Mouse (Mus musculus) G1E (cell line): ENCODE data around the gene Gja6. TPM values are rescaled to one million over a fixed set of nuclear protein-coding genes. Genes with fewer than 3 reads are reported as not detected.

Source experiments
- ATAC-seq: 2 replicates; pipeline ENCODE4 v1.8.0; 2016; ENCODE audit warnings: mild to moderate bottlenecking; ENCODE audit not compliant: insufficient number of reproducible peaks, poor library complexity, low FRiP score, severe bottlenecking; ENCODE audit errors: extremely low read depth
- DNase-seq: peaks from one replicate; pipeline ENCODE4 v3.0.0; 2012; ENCODE audit warnings: low spot score
- H3K27me3 ChIP-seq: 2 replicates; pipeline ENCODE4 v1.6.1; 2012; ENCODE audit warnings: mild to moderate bottlenecking, low read length, inconsistent platforms; ENCODE audit not compliant: insufficient read depth
- H3K36me3 ChIP-seq: replicated peaks from 2 replicates; pipeline ENCODE3; 2012; ENCODE audit warnings: mild to moderate bottlenecking, inconsistent platforms
- H3K4me1 ChIP-seq: 2 replicates; pipeline ENCODE4 v1.6.1; 2012; ENCODE audit warnings: low read depth, low read length, inconsistent platforms, mixed read lengths; ENCODE audit not compliant: insufficient read depth
- H3K4me3 ChIP-seq: 2 replicates; pipeline ENCODE4 v1.5.1; 2012; ENCODE audit warnings: low read depth, mild to moderate bottlenecking, inconsistent platforms, low read length, moderate library complexity, mixed read lengths
- H3K9me3 ChIP-seq: replicated peaks from 2 replicates; pipeline ENCODE4 v1.6.1; 2012; ENCODE audit warnings: inconsistent platforms
- CTCF ChIP-seq: IDR thresholded peaks from 2 replicates; pipeline ENCODE4 v1.5.1; 2012; ENCODE audit warnings: low read depth, low read length, inconsistent platforms, mixed read lengths
- GATA1 ChIP-seq: IDR thresholded peaks from 2 replicates; pipeline ENCODE4 v1.6.1; 2012; ENCODE audit warnings: borderline replicate concordance, low read length, inconsistent platforms, mixed read lengths
- GATA2 ChIP-seq: IDR thresholded peaks from 2 replicates; pipeline ENCODE4 v1.6.1; 2012; ENCODE audit warnings: low read depth, low read length, inconsistent platforms, borderline replicate concordance
- POLR2AphosphoS5 ChIP-seq: IDR thresholded peaks from 2 replicates; pipeline ENCODE4 v1.6.1; 2012; ENCODE audit warnings: low read depth, low read length, inconsistent platforms; ENCODE audit not compliant: insufficient replicate concordance
- TAL1 ChIP-seq: conservative IDR thresholded peaks from 2 replicates; pipeline ENCODE4 v1.6.1; 2012; ENCODE audit warnings: low read depth, low read length, inconsistent platforms, mixed read lengths
- polyA plus RNA-seq: library from polyadenylated mRNA; stranded (reverse); fragments of >175 nt; gene quantifications from 2 replicates; pipeline ENCODE4 v1.2.3, GENCODE M21; 2012
- total RNA-seq, 2 experiments: library from RNA; stranded (forward) in 1 of 2; stranded (reverse) in 1 of 2; fragments of 200-1000 nt in 1 of 2; fragments of >200 nt in 1 of 2; fragmentation: Nextera tagmentation in 1 of 2; gene quantifications; 2 replicates each; pipeline ENCODE4 v1.2.3; 2014 to 2017

Gene Gja6
- total and polyA plus RNA-seq, 3 experiments, result 0.38 TPM; not detected in 1

- TF ChIP-seq CTCF, result no peak
- TF ChIP-seq POLR2AphosphoS5, result no peak
- TF ChIP-seq GATA2, result no peak
- Histone ChIP-seq H3K27me3 (no peaks in the 10 kb centered on the region), H3K36me3 (no peaks in the 10 kb centered on the region), H3K4me1 (no peaks in the 10 kb centered on the region), H3K4me3 (no peak overlapping the region), H3K9me3 (no peaks in the 10 kb centered on the region)
- no peak for DNase-seq
- ATAC-seq, result no peak
Observed at GRCm38 (mm10) chrX:160906477-160906876, 375 bp downstream of the Gja6 start.

GRCm38 (mm10) chrX:160905913-160906312 lies 939 bp downstream of the Gja6 start:
- TF ChIP-seq GATA1 (no peak), TAL1 (no peak), POLR2AphosphoS5 (no peak), GATA2 (no peak), CTCF (no peak)
- Histone ChIP-seq H3K36me3 (no peaks in the 10 kb centered on the region), H3K9me3 (no peaks in the 10 kb centered on the region), H3K27me3 (no peaks in the 10 kb centered on the region), H3K4me3 (no peak overlapping the region), H3K4me1 (no peaks in the 10 kb centered on the region)
- no peak for DNase-seq
- no peak for ATAC-seq

GRCm38 (mm10) chrX:160905041-160905678 lies 1.7 kb downstream of the Gja6 start:
- TF ChIP-seq GATA2 (no peak), TAL1 (no peak), GATA1 (no peak), POLR2AphosphoS5 (no peak), CTCF (no peak)
- Histone ChIP-seq H3K36me3 (no peaks in the 10 kb centered on the region), H3K9me3 (no peaks in the 10 kb centered on the region), H3K4me1 (no peaks in the 10 kb centered on the region), H3K4me3 (no peak overlapping the region), H3K27me3 (no peaks in the 10 kb centered on the region)
- DNase-seq (no peak), ATAC-seq (no peak)

- ATAC-seq (no peak), DNase-seq (no peak)
- TF ChIP-seq CTCF (no peak), GATA2 (no peak), GATA1 (no peak), TAL1 (no peak), POLR2AphosphoS5 (no peak)
- Histone ChIP-seq H3K36me3 (no peaks in the 10 kb centered on the region), H3K4me1 (no peaks in the 10 kb centered on the region), H3K27me3 (no peaks in the 10 kb centered on the region), H3K9me3 (no peaks in the 10 kb centered on the region), H3K4me3 (no peak overlapping the region)
Observed at GRCm38 (mm10) chrX:160901118-160901517, 5.7 kb downstream of the Gja6 start.

DNA sequence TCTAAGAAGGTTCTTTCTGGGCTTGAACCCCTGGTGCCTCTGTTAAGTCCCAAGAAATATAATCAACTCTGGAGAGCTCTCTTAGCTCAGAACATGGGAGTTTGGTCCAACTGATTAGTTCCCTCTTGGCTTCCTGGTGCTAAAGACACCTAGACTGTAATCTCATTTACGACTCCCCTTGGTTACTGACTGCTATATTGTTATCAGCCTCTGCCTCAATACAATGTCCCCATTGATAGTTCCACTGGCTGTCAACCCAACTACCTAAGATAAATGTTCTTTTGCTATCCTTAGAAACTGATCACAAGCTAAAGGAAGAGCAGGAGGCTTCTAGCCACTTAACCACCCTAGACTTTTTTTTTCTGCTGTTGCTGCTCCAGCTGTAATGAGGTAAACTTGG lies 14.8 kb downstream of the Gja6 start:
- Histone ChIP-seq H3K9me3 (no peaks in the 10 kb centered on the region), H3K4me1 (no peaks in the 10 kb centered on the region), H3K36me3 (no peaks in the 10 kb centered on the region), H3K4me3 (no peak overlapping the region), H3K27me3 (no peaks in the 10 kb centered on the region)
- ATAC-seq (no peak), DNase-seq (no peak)
- TF ChIP-seq POLR2AphosphoS5, result no peak
- no peak for TF ChIP-seq GATA1
- TF ChIP-seq GATA2, result no peak
- no peak for TF ChIP-seq TAL1
- no peak for TF ChIP-seq CTCF

- ATAC-seq, result no peak
- DNase-seq, result no peak
- TF ChIP-seq POLR2AphosphoS5, result no peak
- no peak for TF ChIP-seq TAL1
- no peak for TF ChIP-seq CTCF
- no peak for TF ChIP-seq GATA1
- TF ChIP-seq GATA2, result no peak
- H3K4me1 ChIP-seq, result no peaks in the 10 kb centered on the region
- H3K27me3 ChIP-seq, result no peaks in the 10 kb centered on the region
- H3K36me3 ChIP-seq, result no peaks in the 10 kb centered on the region
- H3K4me3 ChIP-seq, result no peak overlapping the region
- H3K9me3 ChIP-seq, result no peaks in the 10 kb centered on the region
Observed at GRCm38 (mm10) chrX:160886301-160886700, 20.6 kb downstream of the Gja6 start.

DNA sequence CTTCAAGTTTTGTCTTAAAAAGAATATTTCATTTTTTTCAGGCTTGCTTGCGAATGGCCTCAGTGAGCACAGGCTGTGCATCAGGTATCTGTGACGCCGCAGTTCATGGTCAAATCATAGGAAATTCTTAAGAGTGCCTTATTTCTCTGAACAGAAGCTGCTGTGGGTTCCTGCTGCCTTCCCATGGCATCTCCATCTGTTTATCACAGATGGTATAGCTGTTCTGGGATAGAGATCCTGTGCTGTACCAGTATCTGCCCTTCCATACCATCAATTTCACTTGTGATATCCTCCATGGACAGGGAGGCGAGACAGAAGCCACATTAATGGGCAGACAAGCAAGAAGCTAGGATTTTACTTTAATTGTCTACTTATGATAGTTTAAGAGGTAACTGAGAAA lies 40.3 kb downstream of the Gja6 start:
- TF ChIP-seq GATA2, result no peak
- no peak for TF ChIP-seq TAL1
- TF ChIP-seq CTCF, result no peak
- TF ChIP-seq GATA1, result no peak
- no peak for TF ChIP-seq POLR2AphosphoS5
- no peaks in the 10 kb centered on the region for H3K36me3 ChIP-seq
- H3K9me3 ChIP-seq, result no peaks in the 10 kb centered on the region
- H3K4me1 ChIP-seq, result no peaks in the 10 kb centered on the region
- DNase-seq (no peak), ATAC-seq (no peak)
- no peak overlapping the region for H3K4me3 ChIP-seq
- no peaks in the 10 kb centered on the region for H3K27me3 ChIP-seq
